Mouse (Mus musculus) small intestine, adult 2 months (tissue): ENCODE results near the gene Cadps2.

Experiments
- CTCF ChIP-seq: fragments of 200-500 bp; IDR thresholded peaks from 2 replicates; pipeline ENCODE4 v1.5.1; 2012; ENCODE audit warnings: low read depth, mild to moderate bottlenecking, control low read depth, inconsistent platforms, low read length, moderate library complexity, mixed read lengths; ENCODE audit not compliant: insufficient replicate concordance, insufficient read length; ENCODE audit errors: extremely low read depth
- POLR2A ChIP-seq: fragments of 200-500 bp; IDR thresholded peaks from 2 replicates; pipeline ENCODE4 v1.6.1; 2012; ENCODE audit warnings: low read depth, mild to moderate bottlenecking, control low read depth, inconsistent platforms, low read length, moderate library complexity

DNA sequence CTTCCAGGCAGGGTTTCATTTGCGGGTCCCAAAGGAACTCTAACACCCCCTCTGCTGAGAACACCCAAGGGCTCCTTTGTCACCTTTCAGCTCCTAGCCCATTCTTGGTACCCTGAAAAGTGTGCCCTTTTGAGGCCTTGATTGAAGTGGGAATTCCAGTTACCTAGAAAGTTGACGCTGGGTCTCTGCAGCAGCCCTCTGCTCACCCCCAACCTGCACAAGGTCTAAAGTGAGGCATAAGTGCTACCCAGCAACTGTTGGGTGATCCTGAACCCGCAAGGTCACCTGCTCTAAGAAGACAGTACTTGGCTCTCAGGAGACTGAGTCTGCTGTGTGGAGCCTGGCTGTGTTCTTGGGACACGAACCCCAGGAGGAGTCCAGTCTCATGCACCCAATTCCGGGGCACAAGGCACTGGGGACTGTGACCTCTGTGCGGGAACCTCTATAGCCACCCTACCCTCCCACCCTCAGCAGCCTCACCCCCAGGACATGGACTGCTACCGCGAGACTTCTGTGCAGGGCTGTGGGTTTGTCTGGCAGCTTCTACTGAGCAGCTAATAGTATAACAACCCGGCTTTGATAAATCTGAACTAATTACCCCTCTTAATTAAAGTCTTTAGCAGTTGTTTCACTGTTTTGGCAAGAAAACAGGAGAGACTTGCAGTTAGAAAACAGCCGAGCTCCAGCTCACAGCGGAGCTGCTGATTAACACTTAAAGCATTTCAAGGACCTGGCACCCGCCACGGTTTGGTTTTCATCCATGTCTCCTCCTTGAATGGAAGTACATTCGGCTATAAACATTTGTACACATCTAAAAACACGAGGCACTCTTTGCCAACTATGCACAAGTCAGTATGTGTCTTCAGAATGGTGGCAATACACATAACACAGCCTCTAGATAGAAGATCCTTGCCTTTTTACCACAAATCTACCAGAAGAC, 595.1 kb downstream of the Cadps2 start:
- no peak for TF ChIP-seq CTCF
- TF ChIP-seq POLR2A, result no peak
